Mouse (Mus musculus) bone marrow macrophage, adult 2 months (primary cell): ENCODE measurements around the gene Gm8369.

ENCODE experiments used
- CTCF ChIP-seq: IDR thresholded peaks from 2 replicates; pipeline ENCODE4 v1.5.1; 2012; ENCODE audit warnings: low read depth, mild to moderate bottlenecking, low read length, moderate library complexity
- POLR2A ChIP-seq: IDR thresholded peaks from 2 replicates; pipeline ENCODE4 v1.6.1; 2012; ENCODE audit warnings: mild to moderate bottlenecking, low read depth, low read length, borderline replicate concordance

GRCm38 (mm10) chr19:11554726-11555125 is 69.0 kb downstream of the Gm8369 start:
- TF ChIP-seq POLR2A (no peak), CTCF (no peak)
